ENCODE assay signal across 15 mouse cellular contexts in the genomic region with DNA sequence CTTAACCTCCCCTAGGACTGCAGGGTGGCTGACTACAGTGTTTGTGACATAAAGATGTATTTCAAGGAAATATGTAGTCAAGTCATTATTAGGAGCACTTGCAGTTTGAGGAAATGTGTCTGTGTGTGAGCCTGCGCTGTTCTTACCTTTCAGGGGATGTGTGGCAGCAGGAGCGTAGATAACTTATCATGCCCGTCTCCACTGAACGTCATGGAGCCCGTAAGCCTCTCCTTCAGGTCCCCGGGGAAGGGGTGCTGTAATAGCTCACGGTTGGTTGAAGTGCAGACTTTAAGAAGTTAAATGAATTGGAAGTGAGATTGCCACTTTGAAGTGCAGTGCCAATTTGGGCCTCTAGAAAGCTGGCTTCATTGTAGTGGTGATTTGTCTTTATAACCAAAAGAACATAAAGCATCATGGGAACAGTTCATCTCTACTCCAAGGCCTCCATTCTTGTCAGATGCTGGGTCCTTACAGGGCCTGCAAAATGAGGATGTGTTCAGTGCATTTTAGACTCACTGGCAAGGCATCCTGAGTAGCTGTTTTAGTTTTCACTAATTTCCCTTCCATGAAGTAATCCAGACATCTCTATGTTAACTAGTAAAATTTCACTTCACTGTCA. TPM values are rescaled to one million over a fixed set of nuclear protein-coding genes. Genes with fewer than 3 reads are reported as not detected.
"Had no signal": no experiment of that assay in that cellular context is flagged by ENCODE, and none has a peak within 500 bp of the region (broad histone marks: within the 10 kb centered on the region; RNA-seq: fewer than 3 reads in every experiment).

No protein-coding gene starts in this region.

- H3K27me3 ChIP-seq: limb, embryonic 13.5 days; midbrain, embryonic 13.5 days; neural tube, embryonic 13.5 days had no signal

- ATAC-seq: midbrain, embryonic 13.5 days had no signal

- H3K9ac ChIP-seq: limb, embryonic 13.5 days; liver, embryonic 14.5 days; midbrain, embryonic 13.5 days; neural tube, embryonic 13.5 days had no signal

- DNase-seq: left cerebral cortex, postnatal 4 days; lung, adult 18-20 months; right cerebral cortex, adult 18-20 months; right cerebral cortex, postnatal 25 days; thymus, postnatal 36 days had no signal

- H3K27ac ChIP-seq: kidney, postnatal 0 days; layer of hippocampus, adult 2 months; limb, embryonic 13.5 days; liver, embryonic 14.5 days; midbrain, embryonic 13.5 days; neural tube, embryonic 13.5 days had no signal

- H3K4me3 ChIP-seq: layer of hippocampus, adult 2 months; limb, embryonic 13.5 days; midbrain, embryonic 13.5 days; neural tube, embryonic 13.5 days had no signal

- H3K4me2 ChIP-seq: limb, embryonic 13.5 days; midbrain, embryonic 13.5 days; neural tube, embryonic 13.5 days had no signal

- H3K9me3 ChIP-seq: limb, embryonic 13.5 days; midbrain, embryonic 13.5 days; neural tube, embryonic 13.5 days had no signal

RNA-seq across cellular contexts. Expression of a gene that starts 46.0 kb away (rescaled TPM):
- polyA plus RNA-seq: liver, adult 2 months; liver, embryonic 14.5 days; small intestine, adult 2 months; stomach, embryonic 16.5 days; thymus, postnatal 0 days had no signal
